Mouse (Mus musculus) hindbrain, embryonic 11.5 days (tissue): ENCODE measurements around the gene Trub2. TPM values are rescaled to one million over a fixed set of nuclear protein-coding genes. Genes with fewer than 3 reads are reported as not detected.
"Not testable (repeated sequence)": the region's sequence is repeated elsewhere in the genome, so short reads cannot be mapped to it uniquely, and the experiment has no call there.

Experiments used
- ATAC-seq: fragments of 200-750 bp; cut with Nextera tagmentation; 2 replicates; pipeline ENCODE4 v1.8.0; 2017; ENCODE audit warnings: mild to moderate bottlenecking, moderate TSS enrichment, moderate library complexity; ENCODE audit not compliant: low FRiP score
- DNase-seq: peaks from one replicate; pipeline ENCODE4 v3.0.0-alpha.2; 2015; ENCODE audit warnings: low spot score
- H3K27ac ChIP-seq: fragments of 300-500 bp; sonication (generic); 2 replicates; pipeline ENCODE4 v1.5.1; 2014; ENCODE audit warnings: mild to moderate bottlenecking, low read depth, low read length
- H3K27me3 ChIP-seq: fragments of 300-500 bp; sonication (generic); 2 replicates; pipeline ENCODE4 v1.6.1; 2014; ENCODE audit warnings: mild to moderate bottlenecking, low read length, moderate library complexity, mixed read lengths; ENCODE audit not compliant: control insufficient read depth, insufficient read depth
- H3K36me3 ChIP-seq: fragments of 300-500 bp; sonication (generic); 2 replicates; pipeline ENCODE4 v1.6.1; 2014; ENCODE audit warnings: mild to moderate bottlenecking, low read length, moderate library complexity, mixed read lengths; ENCODE audit not compliant: control insufficient read depth, insufficient read depth
- H3K4me1 ChIP-seq: fragments of 300-500 bp; sonication (generic); replicated peaks from 2 replicates; pipeline ENCODE4 v1.6.1; 2014; ENCODE audit warnings: low read length, mixed read lengths; ENCODE audit not compliant: control insufficient read depth, insufficient read depth
- H3K4me2 ChIP-seq: fragments of 300-500 bp; sonication (generic); replicated peaks from 2 replicates; pipeline ENCODE4 v1.6.1; 2014; ENCODE audit warnings: mild to moderate bottlenecking, low read depth, low read length
- H3K4me3 ChIP-seq: fragments of 300-500 bp; sonication (generic); 2 replicates; pipeline ENCODE4 v1.5.1; 2014; ENCODE audit warnings: low read depth, low read length
- H3K9ac ChIP-seq: fragments of 300-500 bp; sonication (generic); 2 replicates; pipeline ENCODE4 v1.6.1; 2014; ENCODE audit warnings: low read depth, low read length
- H3K9me3 ChIP-seq: fragments of 300-500 bp; sonication (generic); 2 replicates; pipeline ENCODE4 v1.6.1; 2016; ENCODE audit warnings: low read length; ENCODE audit not compliant: control insufficient read depth
- WGBS: fragments of 180-500 bp; shearing (Covaris S2); extraction: QIAGEN DNeasy Blood & Tissue Kit; methylation state at CpG from one replicate; pipeline ENCODE4 v1.1.7; 2014; 5-methylcytosine and 5-hydroxymethylcytosine counted together
- polyA plus RNA-seq: library from polyadenylated mRNA; unstranded; fragments of >200 nt; fragmentation: Nextera tagmentation; extraction: Ambion mirVana; gene quantifications from 2 replicates; pipeline ENCODE4 v1.2.1, GENCODE M21; 2014

The Trub2 gene
- polyA plus RNA-seq, 1 experiment from 2014 or later: 30.2 TPM

DNA sequence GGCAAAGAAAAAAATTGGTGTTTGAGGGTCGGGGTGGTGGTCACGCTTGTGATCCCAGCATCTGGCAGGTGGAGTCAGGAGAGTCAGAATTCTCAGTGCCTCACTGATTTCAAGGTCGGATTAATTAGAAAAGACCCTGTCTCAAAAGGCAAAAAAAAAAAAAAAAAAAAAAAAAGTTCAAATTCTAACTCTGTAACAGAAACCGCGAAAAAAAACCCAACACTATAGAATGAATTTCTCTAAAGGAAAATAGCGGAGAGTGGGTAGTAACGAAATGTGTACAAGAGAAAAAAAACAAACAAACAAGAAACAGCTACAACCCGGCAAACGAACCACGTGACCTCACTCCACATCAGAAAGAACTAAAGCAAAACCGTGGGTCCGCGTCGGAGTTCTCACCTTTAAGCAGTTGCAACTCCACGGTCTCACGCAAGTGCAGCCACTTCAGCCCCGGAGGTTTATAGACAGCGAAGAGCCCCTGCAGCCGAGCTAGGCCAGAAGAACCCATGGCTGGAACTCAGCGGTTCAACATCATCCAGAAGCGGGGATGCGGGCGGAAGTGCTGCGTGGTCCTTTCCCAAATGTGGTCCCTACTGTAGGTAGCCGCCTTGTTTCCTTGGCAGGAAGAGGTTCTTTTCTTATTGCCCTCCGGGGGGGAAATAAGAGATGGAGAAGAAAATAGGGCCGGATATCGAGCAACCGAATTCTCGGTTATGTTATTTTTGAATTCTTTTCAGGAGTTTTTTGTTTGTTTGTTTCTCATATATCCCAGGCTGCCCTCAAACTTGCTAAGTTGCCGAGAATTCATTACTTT lies 991 bp downstream of the Trub2 start, which contains the start of gene Coq4:
TSS of gene Coq4 (plus strand) at position 390 of the 814 bp plus-strand sequence.
- ATAC-seq (peak; percentile 76), DNase-seq (peak; percentile 97)
- Histone ChIP-seq H3K4me3 (peak within 1 kb of the TSS; percentile 65), H3K4me2 (peak within 1 kb of the TSS; percentile 79), H3K9me3 (no peaks in the 10 kb centered on the region), H3K27me3 (no peaks in the 10 kb centered on the region), H3K27ac (no peak within 1 kb of the TSS), H3K9ac (peak within 1 kb of the TSS; percentile 80), H3K36me3 (peaks cover 19% of the 10 kb centered on the region), H3K4me1 (0 out of 2 replicates have a peak, but pooled peaks cover 2% of the 10 kb centered on the region)
- WGBS: 2% methylated on average over 31 of the region's 31 CpGs

DNA sequence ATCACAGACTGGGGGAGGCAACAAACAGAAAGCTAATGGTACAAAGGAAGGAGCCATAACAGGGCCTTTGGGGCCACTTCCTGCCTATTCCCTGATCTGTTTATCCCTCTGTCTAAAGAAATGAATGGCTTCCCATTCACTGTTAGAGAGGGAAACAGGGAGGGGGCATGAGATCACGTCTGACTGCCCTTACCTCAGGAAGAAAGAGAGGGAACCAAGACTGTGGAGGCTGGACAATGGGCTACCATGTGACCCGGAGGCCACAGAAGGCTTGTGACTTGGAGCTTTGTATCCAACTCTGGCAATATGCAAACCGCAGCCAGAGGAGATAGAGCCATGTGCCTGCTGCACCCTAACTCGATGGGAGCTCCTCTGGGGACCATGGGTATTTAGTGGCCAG lies 4.0 kb downstream of the Trub2 start:
- Histone ChIP-seq H3K36me3 (peaks cover 29% of the 10 kb centered on the region), H3K9me3 (no peaks in the 10 kb centered on the region), H3K4me3 (no peak overlapping the region), H3K4me2 (no peak overlapping the region), H3K27ac (no peak overlapping the region), H3K4me1 (0 out of 2 replicates have a peak, but pooled peaks cover 2% of the 10 kb centered on the region), H3K27me3 (no peaks in the 10 kb centered on the region), H3K9ac (no peak overlapping the region)
- ATAC-seq (no peak), DNase-seq (no peak)
- WGBS: 66% methylated on average over 4 of the region's 4 CpGs

DNA sequence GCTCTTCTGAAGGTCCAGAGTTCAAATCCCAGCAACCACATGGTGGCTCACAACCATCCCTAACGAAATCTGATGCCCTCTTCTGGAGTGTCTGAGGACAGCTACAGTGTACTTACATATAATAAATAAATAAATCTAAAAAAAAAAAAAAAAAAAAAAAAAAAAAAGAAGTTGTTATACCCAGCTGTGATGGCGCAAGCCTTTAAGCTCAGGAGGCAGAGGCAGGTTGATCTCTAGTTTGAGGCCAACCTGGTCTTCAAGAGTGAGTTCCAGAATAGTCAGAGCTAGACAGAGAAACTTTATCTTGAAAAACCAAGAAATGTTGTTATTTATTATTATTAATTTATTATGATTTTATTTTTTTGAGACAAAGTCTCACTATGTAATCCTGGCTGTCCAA lies 7.0 kb downstream of the Trub2 start:
- H3K4me2 ChIP-seq, H3K4me1 ChIP-seq, DNase-seq, ATAC-seq, H3K9ac ChIP-seq, H3K27ac ChIP-seq, H3K27me3 ChIP-seq, H3K4me3 ChIP-seq, H3K9me3 ChIP-seq: not testable (repeated sequence)
- WGBS: 94% methylated on average over 2 of the region's 2 CpGs
- H3K36me3 ChIP-seq: peaks cover 40% of the 10 kb centered on the region

- H3K4me3 ChIP-seq: no peak overlapping the region
- no peaks in the 10 kb centered on the region for H3K4me1 ChIP-seq
- no peak for DNase-seq
- no peaks in the 10 kb centered on the region for H3K9me3 ChIP-seq
- ATAC-seq: no peak
- H3K27me3 ChIP-seq: no peaks in the 10 kb centered on the region
- no peak overlapping the region for H3K9ac ChIP-seq
- 91% methylated on average over 4 of the region's 4 CpGs for WGBS
- H3K36me3 ChIP-seq: peaks cover 6% of the 10 kb centered on the region
- no peak overlapping the region for H3K27ac ChIP-seq
- H3K4me2 ChIP-seq: no peak overlapping the region
Measured at GRCm38 (mm10) chr2:29773323-29773722, 15.0 kb downstream of the Trub2 start.

GRCm38 (mm10) chr2:29771611-29772461 lies 16.5 kb downstream of the Trub2 start:
- Histone ChIP-seq H3K9ac (no peak overlapping the region), H3K27ac (no peak overlapping the region), H3K36me3 (no peaks in the 10 kb centered on the region), H3K4me2 (no peak overlapping the region), H3K27me3 (no peaks in the 10 kb centered on the region), H3K4me3 (no peak overlapping the region), H3K4me1 (no peaks in the 10 kb centered on the region), H3K9me3 (no peaks in the 10 kb centered on the region)
- WGBS: 90% methylated on average over 8 of the region's 8 CpGs
- no peak for DNase-seq
- no peak for ATAC-seq

GRCm38 (mm10) chr2:29770162-29770561 lies 18.1 kb downstream of the Trub2 start:
- no peak overlapping the region for H3K4me2 ChIP-seq

GRCm38 (mm10) chr2:29768901-29769300 lies 19.4 kb downstream of the Trub2 start:
- Histone ChIP-seq H3K4me1 (no peaks in the 10 kb centered on the region), H3K4me2 (no peak overlapping the region), H3K9ac (no peak overlapping the region), H3K4me3 (no peak overlapping the region), H3K27ac (no peak overlapping the region), H3K9me3 (no peaks in the 10 kb centered on the region), H3K36me3 (no peaks in the 10 kb centered on the region), H3K27me3 (no peaks in the 10 kb centered on the region)
- 71% methylated on average over 9 of the region's 9 CpGs for WGBS
- no peak for DNase-seq
- ATAC-seq: no peak

More at GRCm38 (mm10) chr2:29770162-29770561, 18.1 kb downstream of the Trub2 start:
- no peaks in the 10 kb centered on the region for H3K4me1 ChIP-seq
- H3K27ac ChIP-seq: no peak overlapping the region
- no peaks in the 10 kb centered on the region for H3K27me3 ChIP-seq
- ATAC-seq (no peak), DNase-seq (no peak)
- no peaks in the 10 kb centered on the region for H3K36me3 ChIP-seq
- H3K4me3 ChIP-seq: no peak overlapping the region
- H3K9ac ChIP-seq: no peak overlapping the region
- H3K9me3 ChIP-seq: no peaks in the 10 kb centered on the region

- 71% methylated on average over 11 of the region's 11 CpGs for WGBS
- no peak for ATAC-seq
- Histone ChIP-seq H3K27me3 (no peaks in the 10 kb centered on the region), H3K4me3 (no peak overlapping the region), H3K36me3 (no peaks in the 10 kb centered on the region), H3K4me2 (no peak overlapping the region), H3K4me1 (no peaks in the 10 kb centered on the region), H3K9me3 (no peaks in the 10 kb centered on the region), H3K9ac (no peak overlapping the region), H3K27ac (no peak overlapping the region)
- DNase-seq: no peak
Measured at GRCm38 (mm10) chr2:29767976-29768709, 20.2 kb downstream of the Trub2 start.
